Mouse (Mus musculus) CH12.LX (cell line): ENCODE results near the gene Ndufb2. TPM values are rescaled to one million over a fixed set of nuclear protein-coding genes. Genes with fewer than 3 reads are reported as not detected.

ENCODE experiments used
- DNase-seq: peaks from one replicate; pipeline ENCODE4 v3.0.0-alpha.2; 2013; ENCODE audit errors: extremely low read depth
- H3K27ac ChIP-seq: 2 replicates; pipeline ENCODE4 v1.5.1; 2012; ENCODE audit warnings: low read depth, mild to moderate bottlenecking, control low read depth, moderate library complexity; ENCODE audit not compliant: insufficient read depth
- H3K27me3 ChIP-seq: replicated peaks from 2 replicates; pipeline ENCODE3; 2012; ENCODE audit warnings: inconsistent platforms
- H3K36me3 ChIP-seq, 2 experiments: replicated peaks in 1 of 2; 2 replicates each; pipeline versions ENCODE3 to v1.6.1; 2012; ENCODE audit warnings: inconsistent platforms in 1 of 2, low read length in 1 of 2, mild to moderate bottlenecking in 1 of 2, mixed read lengths in 1 of 2, moderate library complexity in 1 of 2; ENCODE audit not compliant: control insufficient read depth in 1 of 2, insufficient read depth in 1 of 2
- H3K4me1 ChIP-seq, 2 experiments: 2 replicates each; pipeline ENCODE4 v1.6.1; 2012; ENCODE audit warnings: inconsistent platforms in 1 of 2, moderate library complexity in 1 of 2; ENCODE audit not compliant: insufficient read depth in 2 of 2, control insufficient read depth in 1 of 2
- H3K4me2 ChIP-seq: 2 replicates; pipeline ENCODE4 v1.6.1; 2012; ENCODE audit warnings: low read depth, mild to moderate bottlenecking, control low read depth; ENCODE audit not compliant: poor library complexity, insufficient read depth, severe bottlenecking
- H3K4me3 ChIP-seq, 3 experiments: fragments of 150-350 bp in 1 of 3; sonication (generic) in 1 of 3; replicated peaks in 1 of 3; 2 replicates each; pipeline versions ENCODE3 to v1.5.1; 2011 to 2012; ENCODE audit warnings: low read depth in 2 of 3, low read length in 2 of 3, mild to moderate bottlenecking in 2 of 3, moderate library complexity in 2 of 3, control low read depth in 1 of 3, improper control_type of control experiment in 1 of 3, inconsistent platforms in 1 of 3, mixed read lengths in 1 of 3; ENCODE audit not compliant: poor library complexity in 1 of 3
- H3K79me2 ChIP-seq: replicated peaks from 2 replicates; pipeline ENCODE4 v1.6.1; 2012; ENCODE audit warnings: mild to moderate bottlenecking, moderate library complexity; ENCODE audit not compliant: control insufficient read depth, poor library complexity, insufficient read depth, severe bottlenecking; ENCODE audit errors: extremely low read depth
- H3K9ac ChIP-seq: 2 replicates; pipeline ENCODE4 v1.6.1; 2012; ENCODE audit warnings: low read depth, mild to moderate bottlenecking, control low read depth, moderate library complexity; ENCODE audit not compliant: insufficient read depth
- H3K9me3 ChIP-seq: replicated peaks from 2 replicates; pipeline ENCODE3; 2012; ENCODE audit warnings: low read length, inconsistent platforms, mixed read lengths
- BHLHE40 ChIP-seq: IDR thresholded peaks from 2 replicates; pipeline ENCODE4 v1.6.1; 2011; ENCODE audit warnings: mild to moderate bottlenecking, low read depth, low read length, improper control_type of control experiment
- CHD1 ChIP-seq: IDR thresholded peaks from 2 replicates; pipeline ENCODE4 v1.6.1; 2012; ENCODE audit warnings: low read depth, low read length, improper control_type of control experiment, inconsistent platforms
- CHD2 ChIP-seq: IDR thresholded peaks from 2 replicates; pipeline ENCODE4 v1.6.1; 2011; ENCODE audit warnings: low read length, improper control_type of control experiment
- CTCF ChIP-seq, 2 experiments: IDR thresholded peaks in 1 of 2; conservative IDR thresholded peaks in 1 of 2; 2 replicates each; pipeline ENCODE4 v1.5.1; 2011 to 2012; ENCODE audit warnings: low read depth in 2 of 2, low read length in 2 of 2, improper control_type of control experiment in 1 of 2, inconsistent platforms in 1 of 2, mild to moderate bottlenecking in 1 of 2, moderate library complexity in 1 of 2
- E2F4 ChIP-seq: IDR thresholded peaks from 2 replicates; pipeline ENCODE4 v1.6.1; 2011; ENCODE audit warnings: low read depth, low read length, improper control_type of control experiment; ENCODE audit not compliant: insufficient replicate concordance
- ELF1 ChIP-seq: IDR thresholded peaks from 2 replicates; pipeline ENCODE4 v1.6.1; 2014; ENCODE audit warnings: low read depth, mild to moderate bottlenecking, inconsistent platforms, low read length, improper control_type of control experiment
- ETS1 ChIP-seq: conservative IDR thresholded peaks from 2 replicates; pipeline ENCODE4 v1.6.1; 2012; ENCODE audit warnings: low read depth, mild to moderate bottlenecking, inconsistent platforms, low read length, improper control_type of control experiment, moderate library complexity
- GABPA ChIP-seq: IDR thresholded peaks from 2 replicates; pipeline ENCODE4 v1.6.1; 2012; ENCODE audit warnings: low read depth, low read length, improper control_type of control experiment, inconsistent platforms; ENCODE audit not compliant: insufficient replicate concordance
- HCFC1 ChIP-seq: IDR thresholded peaks from 2 replicates; pipeline ENCODE4 v1.6.1; 2012; ENCODE audit warnings: low read depth, mild to moderate bottlenecking, inconsistent platforms, low read length, improper control_type of control experiment
- MAZ ChIP-seq: IDR thresholded peaks from 2 replicates; pipeline ENCODE4 v1.6.1; 2012; ENCODE audit warnings: low read depth, mild to moderate bottlenecking, inconsistent platforms, low read length, improper control_type of control experiment, moderate library complexity
- MEF2A ChIP-seq: IDR thresholded peaks from 2 replicates; pipeline ENCODE4 v1.6.1; 2014; ENCODE audit warnings: low read depth, mild to moderate bottlenecking, inconsistent platforms, low read length, improper control_type of control experiment, borderline replicate concordance
- MXI1 ChIP-seq: IDR thresholded peaks from 2 replicates; pipeline ENCODE4 v1.6.1; 2011; ENCODE audit warnings: mild to moderate bottlenecking, low read depth, low read length, improper control_type of control experiment
- PAX5 ChIP-seq: IDR thresholded peaks from 2 replicates; pipeline ENCODE4 v1.6.1; 2012; ENCODE audit warnings: low read length, inconsistent platforms, mixed read lengths
- POLR2A ChIP-seq: IDR thresholded peaks from 2 replicates; pipeline ENCODE4 v1.6.1; 2011; ENCODE audit warnings: low read depth, mild to moderate bottlenecking, improper control_type of control experiment, low read length
- RAD21 ChIP-seq: IDR thresholded peaks from 2 replicates; pipeline ENCODE4 v1.6.1; 2011; ENCODE audit warnings: low read depth, mild to moderate bottlenecking, low read length, improper control_type of control experiment, moderate library complexity
- SIN3A ChIP-seq: IDR thresholded peaks from 2 replicates; pipeline ENCODE4 v1.6.1; 2012; ENCODE audit warnings: low read length, improper control_type of control experiment, inconsistent platforms
- SMC3 ChIP-seq: IDR thresholded peaks from 2 replicates; pipeline ENCODE4 v1.6.1; 2011; ENCODE audit warnings: low read depth, low read length, improper control_type of control experiment
- TBP ChIP-seq: conservative IDR thresholded peaks from 2 replicates; pipeline ENCODE4 v1.6.1; 2011; ENCODE audit warnings: low read depth, low read length, improper control_type of control experiment
- USF2 ChIP-seq: conservative IDR thresholded peaks from 2 replicates; pipeline ENCODE4 v1.6.1; 2011; ENCODE audit warnings: low read depth, low read length, improper control_type of control experiment
- ZMIZ1 ChIP-seq: IDR thresholded peaks from 2 replicates; pipeline ENCODE4 v1.6.1; 2012; ENCODE audit warnings: low read depth, mild to moderate bottlenecking, inconsistent platforms, low read length, improper control_type of control experiment
- ZNF384 ChIP-seq: IDR thresholded peaks from 2 replicates; pipeline ENCODE4 v1.6.1; 2012; ENCODE audit warnings: low read depth, low read length, improper control_type of control experiment, inconsistent platforms
- dilution Hi-C: fragments of 300-500 bp; cut with MboI; formaldehyde crosslinking; loops from 2 replicates; pipeline ENCODE4 v1.14.3; 2020; ENCODE audit warnings: low sequenced_read_pairs; ENCODE audit not compliant: extremely low pct_unique_long_range_greater_than_20kb, extremely low pct_ligation_motif_present
- in situ Hi-C: fragments of 300-500 bp; cut with MboI; formaldehyde crosslinking; loops from 3 replicates; pipeline ENCODE4 v1.14.3; 2019; ENCODE audit warnings: low sequenced_read_pairs, low pct_ligation_motif_present, low pct_unique_long_range_greater_than_20kb, mixed read lengths
- polyA plus RNA-seq: library from polyadenylated mRNA; unstranded; fragments of >175 nt; gene quantifications from 2 replicates; pipeline ENCODE4 v1.2.1, GENCODE M21; 2012; ENCODE audit warnings: low read depth; ENCODE audit not compliant: insufficient read length
- total RNA-seq, 2 experiments: library from RNA; depleted of rRNA; stranded (reverse); fragments of 300-350 nt in 1 of 2; fragments of >200 nt in 1 of 2; gene quantifications; 2 replicates each; pipeline ENCODE4 v1.2.3; 2012 to 2014

The Ndufb2 gene
- total and polyA plus RNA-seq, 3 experiments = 90.9 to 225 (median 162) TPM

- TF ChIP-seq MEF2A = no peak
- TF ChIP-seq USF2 = no peak
- peak; percentile 31; the same call in 1 of the 2 replicates for TF ChIP-seq ELF1
- no peak for TF ChIP-seq GABPA
- no peak for TF ChIP-seq SMC3
- TF ChIP-seq BHLHE40 = no peak
Observed at GRCm38 (mm10) chr6:39606862-39607261, 14.5 kb downstream of the Ndufb2 start.

GRCm38 (mm10) chr6:39607365-39607764, 15.0 kb downstream of the Ndufb2 start:
- Histone ChIP-seq H3K4me3 (no peak overlapping the region), H3K27ac (no peak overlapping the region), H3K9me3 (no peaks in the 10 kb centered on the region), H3K9ac (no peak overlapping the region), H3K4me2 (no peak overlapping the region), H3K4me1 (peaks cover 0 to 7% of the 10 kb centered on the region in 2 experiments; a peak in 1 of 4 replicates), H3K79me2 (no peaks in the 10 kb centered on the region), H3K27me3 (no peaks in the 10 kb centered on the region), H3K36me3 (peaks cover 16 to 61% of the 10 kb centered on the region in 2 experiments)
- dilution Hi-C loops (no loop called here), in situ Hi-C loops (no loop called here)
- TF ChIP-seq ZMIZ1 (no peak), ZNF384 (no peak), CHD1 (no peak), E2F4 (no peak), RAD21 (no peak), PAX5 (no peak), TBP (no peak), ETS1 (no peak), HCFC1 (no peak), POLR2A (no peak), CHD2 (no peak), MXI1 (no peak), CTCF (conservative IDR thresholded peaks at IDR 0.05 in 1 of 2, IDR thresholded peaks at IDR 0.05 in 1 of 2; ENCODE audit: low read depth in 2 of 2, low read length in 2 of 2) (no peak), SIN3A (no peak), MAZ (no peak)
- no peak for DNase-seq

More at GRCm38 (mm10) chr6:39606862-39607261, 14.5 kb downstream of the Ndufb2 start:
- Histone ChIP-seq H3K36me3 (peaks cover 18 to 63% of the 10 kb centered on the region in 2 experiments), H3K9ac (no peak overlapping the region), H3K4me1 (peaks cover 0 to 7% of the 10 kb centered on the region in 2 experiments; a peak in 1 of 4 replicates), H3K4me2 (no peak overlapping the region), H3K27me3 (no peaks in the 10 kb centered on the region), H3K9me3 (no peaks in the 10 kb centered on the region), H3K27ac (no peak overlapping the region), H3K79me2 (no peaks in the 10 kb centered on the region), H3K4me3 (no peak overlapping the region)
- dilution Hi-C loops = no loop called here
- in situ Hi-C loops = no loop called here
- peak; percentile 30 for DNase-seq
